Mouse (Mus musculus) gastrocnemius, postnatal 25 days (tissue): ENCODE measurements around the gene Fyb2. TPM values are rescaled to one million over a fixed set of nuclear protein-coding genes. Genes with fewer than 3 reads are reported as not detected.

Experiments
- DNase-seq: peaks from one replicate; pipeline ENCODE4 v3.0.0; 2022
- total RNA-seq, 2 experiments: library from RNA; stranded (reverse); gene quantifications; 1 replicate in 1 of 2; 2 replicates in 1 of 2; pipeline ENCODE4 v1.2.3; 2021

Gene Fyb2
- total RNA-seq, 2 experiments from 2014 or later: 0.15 to 0.27 TPM

DNA sequence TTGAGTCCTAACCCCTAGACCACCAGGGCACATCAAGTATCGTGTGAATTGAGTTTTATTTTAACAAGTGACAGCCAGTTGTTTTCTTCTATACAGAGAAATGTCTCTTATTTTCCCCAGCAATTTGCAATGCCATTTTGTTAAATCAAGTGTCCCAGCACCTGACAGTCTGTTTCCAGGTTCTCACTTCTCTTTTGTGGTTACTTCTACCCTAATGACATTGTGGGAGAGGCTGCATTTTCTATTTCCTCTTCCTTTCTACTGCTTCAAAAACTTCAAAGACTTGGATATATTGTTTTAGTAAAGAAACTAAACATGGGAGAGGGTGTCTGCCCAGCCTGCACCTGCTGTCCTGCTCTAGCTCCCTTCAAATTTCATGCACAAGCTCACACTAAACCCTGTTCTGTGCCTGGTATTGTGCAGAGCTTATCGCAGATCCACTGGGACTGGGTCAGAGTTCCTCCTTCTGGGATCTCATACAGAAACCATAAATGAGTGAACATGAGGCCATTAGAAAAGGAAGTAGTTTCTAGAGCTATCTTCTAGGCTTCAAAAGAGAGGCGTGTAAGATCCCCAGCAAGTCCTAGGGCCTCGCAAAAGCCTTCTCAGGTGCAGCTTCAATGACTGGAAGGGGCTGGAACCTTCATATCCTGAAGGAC lies 94.2 kb downstream of the Fyb2 start:
- no peak for DNase-seq

DNA sequence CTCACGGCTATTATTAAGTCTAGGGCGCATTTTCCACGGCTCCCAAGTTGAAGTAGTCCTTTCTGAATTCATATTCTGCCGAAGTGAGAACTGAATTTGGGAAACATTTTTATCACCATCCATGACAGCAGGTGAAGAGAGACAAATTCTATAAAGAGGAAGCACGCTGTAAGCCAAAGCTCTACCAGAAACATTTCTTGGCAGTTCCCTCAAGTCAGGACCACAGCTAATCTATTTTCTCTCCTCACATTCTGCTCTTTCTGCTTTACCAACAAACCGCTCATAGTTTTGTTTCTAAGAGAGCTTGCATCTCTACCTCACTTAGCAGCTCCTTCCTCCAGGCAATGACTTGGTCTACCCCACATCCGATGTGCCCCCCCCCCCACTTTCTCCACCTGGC lies 100.5 kb downstream of the Fyb2 start:
- no peak for DNase-seq

DNA sequence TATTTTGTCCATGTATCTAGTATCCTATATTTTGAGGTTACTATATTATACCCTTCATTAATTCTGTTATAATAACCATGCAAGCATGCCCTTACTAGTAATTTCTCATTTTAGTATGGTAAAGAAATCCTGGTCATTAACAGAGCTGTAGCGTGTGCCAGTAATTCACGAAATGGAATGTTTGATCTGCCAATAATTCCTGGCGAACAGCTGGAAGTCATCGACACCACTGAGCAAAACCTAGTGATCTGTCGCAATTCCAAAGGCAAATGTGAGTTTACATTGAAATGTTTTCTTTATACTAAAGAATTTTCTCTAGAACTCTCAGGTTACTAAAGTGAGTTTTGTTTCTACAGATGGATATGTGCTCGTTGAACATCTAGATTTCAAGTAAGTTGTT lies 102.2 kb downstream of the Fyb2 start:
- DNase-seq: no peak

DNA sequence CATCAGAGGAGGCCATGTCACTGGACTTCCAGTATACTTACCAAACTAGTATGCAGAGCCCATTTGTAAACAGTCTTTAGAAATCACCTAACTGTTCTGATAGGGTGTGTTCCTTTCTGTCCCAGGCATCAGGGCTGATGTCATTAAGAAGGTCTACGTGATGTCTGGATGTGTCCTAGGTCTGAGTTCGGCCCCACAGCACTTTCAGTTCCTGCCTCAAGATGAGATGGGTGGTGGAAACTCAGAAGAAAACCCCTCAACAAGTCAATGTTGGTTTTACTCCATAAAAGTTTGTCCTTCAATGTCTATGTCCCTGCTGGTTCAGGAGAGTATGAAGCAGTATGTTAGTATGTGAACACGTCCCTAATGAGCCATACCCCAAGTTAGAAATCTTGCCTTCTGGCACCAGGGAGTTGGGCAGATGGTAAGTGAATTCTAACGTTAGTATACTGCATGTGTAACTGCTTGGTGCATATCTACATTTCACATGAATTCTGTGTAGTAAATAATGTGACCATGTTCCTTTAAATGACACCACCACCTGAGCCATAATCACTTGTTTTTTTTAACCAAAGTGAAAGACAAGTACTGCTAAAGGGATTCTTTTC lies 102.9 kb downstream of the Fyb2 start:
- no peak for DNase-seq

GRCm38 (mm10) chr4:105027278-105027677 lies 114.0 kb downstream of the Fyb2 start:
- no peak for DNase-seq

DNA sequence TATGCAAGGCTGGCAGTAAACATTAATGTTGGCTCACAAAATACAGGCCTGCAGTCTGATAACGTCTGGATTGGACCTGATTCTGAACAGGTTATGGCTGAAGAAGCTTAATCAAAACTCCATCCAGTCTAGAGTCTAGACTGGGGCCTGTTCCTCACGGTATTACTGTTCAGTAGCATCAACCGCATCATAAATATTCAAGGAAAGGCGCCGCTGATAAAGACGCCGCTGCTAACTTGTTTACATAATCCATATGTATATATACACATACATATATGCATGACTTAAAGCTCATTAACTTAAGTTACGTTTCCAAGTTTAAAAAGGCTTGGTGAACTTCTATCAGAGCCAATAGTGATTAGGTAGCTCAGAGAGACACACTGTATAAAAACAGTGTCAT lies 117.8 kb downstream of the Fyb2 start:
- no peak for DNase-seq

DNA sequence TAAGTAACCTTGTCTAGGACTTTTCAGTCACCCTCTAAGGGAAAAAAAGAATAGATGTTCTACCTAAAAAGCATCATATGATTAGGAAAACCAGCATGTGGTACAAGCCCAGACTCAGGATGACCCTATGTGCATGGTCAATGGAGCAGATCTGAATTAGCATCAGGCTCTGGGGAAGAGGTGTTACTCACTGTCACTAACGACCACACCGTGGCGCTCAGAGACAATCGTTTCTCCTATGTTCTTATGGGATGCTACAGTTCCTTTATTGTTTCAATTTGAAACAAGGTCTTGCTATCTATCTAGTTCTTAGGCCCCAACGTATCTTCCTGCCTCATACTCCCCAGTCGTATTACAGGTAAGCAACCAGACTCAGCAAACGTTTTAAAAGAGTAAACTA lies 119.9 kb downstream of the Fyb2 start:
- no peak for DNase-seq

- no peak for DNase-seq
Measured at GRCm38 (mm10) chr4:105034259-105034658, 121.0 kb downstream of the Fyb2 start.

DNA sequence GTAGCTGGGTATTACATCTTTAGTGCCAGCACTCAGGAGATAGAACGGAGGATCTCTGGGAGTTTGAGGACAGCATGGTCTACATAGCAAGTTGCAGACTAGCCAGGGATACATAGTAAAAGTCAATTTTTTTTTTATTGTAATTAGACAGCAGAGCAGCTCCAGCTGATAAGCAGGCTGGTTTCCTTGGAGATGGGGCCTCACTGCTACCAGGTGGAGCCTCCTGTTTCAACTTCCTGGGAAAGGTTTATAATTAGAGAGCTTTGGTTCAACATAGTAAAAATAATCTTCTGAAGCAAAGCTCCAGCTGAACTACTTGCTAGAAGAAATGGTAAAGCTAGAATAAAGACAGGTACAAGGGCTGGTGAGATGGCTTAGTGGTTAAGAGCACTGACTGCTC lies 136.8 kb downstream of the Fyb2 start:
- no peak for DNase-seq

DNA sequence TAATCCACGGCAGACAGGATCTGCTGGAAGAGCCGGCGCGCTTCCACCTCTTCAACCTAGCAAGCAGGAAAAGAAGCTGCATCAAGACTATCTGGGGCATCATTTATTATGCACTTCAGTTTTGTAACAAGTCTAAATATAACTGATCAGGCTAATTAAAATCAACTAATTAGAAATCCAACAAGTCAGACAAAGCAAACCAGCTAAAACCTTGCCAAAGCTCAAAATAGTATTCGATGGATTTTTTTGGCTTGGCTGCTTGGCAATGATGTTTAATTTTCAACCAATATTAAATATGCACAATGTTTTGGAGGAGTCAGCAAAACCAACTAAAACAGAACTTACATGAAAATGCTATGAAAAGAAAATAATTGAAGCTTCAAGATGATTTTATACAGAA lies 138.0 kb downstream of the Fyb2 start:
- no peak for DNase-seq

Other genes with a start within 250 kb of the Fyb2 start
- not detected for gene C8b, start 147.1 kb upstream of the Fyb2 start, total RNA-seq
- gene Gm17662, start 56.1 kb upstream of the Fyb2 start, total RNA-seq: not detected
- not detected for gene C8a, start 37.1 kb upstream of the Fyb2 start, total RNA-seq
- 100 to 1,000 TPM; 105 to 119 TPM for gene Prkaa2, start 196.4 kb downstream of the Fyb2 start, total RNA-seq
- gene Plpp3, start 243.9 kb downstream of the Fyb2 start, total RNA-seq: 10 to 100 TPM; 43.7 to 50.2 TPM